Mouse (Mus musculus) megakaryocyte, embryonic 14.5 days (primary cell): ENCODE data around the gene Ptbp1.

ENCODE experiments used
- FLI1 ChIP-seq: IDR thresholded peaks from 2 replicates; pipeline ENCODE4 v1.6.1; 2012; ENCODE audit warnings: low read length, inconsistent platforms, mixed read lengths
- GATA1 ChIP-seq: IDR thresholded peaks from 3 replicates; pipeline ENCODE4 v1.6.1; 2012; ENCODE audit warnings: mixed read lengths, low read length, inconsistent platforms, borderline replicate concordance

GRCm38 (mm10) chr10:79909092-79909922 lies 55.1 kb downstream of the Ptbp1 start:
- TF ChIP-seq FLI1 (no peak), GATA1 (no peak)
